Comparison of ENCODE assay signal across 8 mouse cellular contexts in genomic region chr7:48788348-48788747, GRCm38 (mm10). TPM values are rescaled to one million over a fixed set of nuclear protein-coding genes. Genes with fewer than 3 reads are reported as not detected.
A peak's percentile ranks its signal among the peaks of the same experiment; 100 is the strongest.
DNase-seq lines count a peak whose midpoint lies in the region; ATAC-seq lines count a peak whose summit lies in the region.

No protein-coding gene starts in this region.

- intact Hi-C loops in heart, postnatal 14 days (cut with DNase I) = no loop called here

- H3K4me1 ChIP-seq in lung, embryonic 15.5 days = peaks cover 15% of the 10 kb centered on the region

- H3K4me2 ChIP-seq in lung, embryonic 15.5 days = peak overlapping the region; percentile 71

- no peaks in the 10 kb centered on the region for H3K36me3 ChIP-seq in lung, embryonic 15.5 days

- no peak for DNase-seq in frontal cortex, postnatal 14 days (ENCODE audit: low spot score in 2 of 2)
- peak; percentile 33 for DNase-seq in MEL-GATA-1-ER (ENCODE audit: extremely low read depth, low read depth)
- peak; percentile 2 to 3 for DNase-seq in heart, postnatal 14 days
- DNase-seq in skeletal muscle tissue, adult 2 months (ENCODE audit: low read depth, low spot score) = peak; percentile 13
- DNase-seq in ovary, postnatal 14 days (ENCODE audit: low spot score) = no peak
- no peak for DNase-seq in right cerebral cortex, adult 2 months (ENCODE audit: low spot score in 2 of 2)

- WGBS in lung, embryonic 15.5 days = 57% methylated on average over 3 of the region's 3 CpGs

- 0 out of 2 replicates have a peak, but pooled peaks have one; percentile 2 for ATAC-seq in frontal cortex, adult (ENCODE audit: low TSS enrichment)
- peak; percentile 28; the same call in 1 of the 2 replicates for ATAC-seq in lung, embryonic 15.5 days (ENCODE audit: borderline replicate concordance, extremely low read depth, low FRiP score, low TSS enrichment)

- peak overlapping the region; percentile 93 for H3K4me3 ChIP-seq in lung, embryonic 15.5 days

- H3K9me3 ChIP-seq in lung, embryonic 15.5 days = no peaks in the 10 kb centered on the region

- H3K27me3 ChIP-seq in lung, embryonic 15.5 days = no peaks in the 10 kb centered on the region

- H3K27ac ChIP-seq in lung, embryonic 15.5 days = peak overlapping the region; percentile 27; the same call in 1 of the 2 replicates

- H3K9ac ChIP-seq in lung, embryonic 15.5 days = no peak overlapping the region

RNA-seq across cellular contexts. Expression of gene Zdhhc13, which starts 0.5 kb away (rescaled TPM):
- total RNA-seq in heart, postnatal 14 days (2021) = 10 to 100 TPM; 11.1 to 12.6 TPM
- 29.8 and 30.3 TPM in 2 replicates for polyA plus RNA-seq in lung, embryonic 15.5 days (2015; fragmentation: Nextera tagmentation; extraction: Ambion mirVana)

RNA-seq across cellular contexts. Expression of gene Csrp3, which starts 59.5 kb away (rescaled TPM):
- total RNA-seq in heart, postnatal 14 days (2021) = 1,000 to 10,000 TPM; 1,478 to 1,683 TPM
- polyA plus RNA-seq in lung, embryonic 15.5 days (2015; fragmentation: Nextera tagmentation; extraction: Ambion mirVana) = 53.5 and 83.7 TPM in 2 replicates

Comparison
In these comparisons a context has a peak if more than half of its experiments do, and no peak if none do; other contexts are left out.
1. DNase-seq: peak in MEL-GATA-1-ER (single experiment), heart, postnatal 14 days (2 of 2) and skeletal muscle tissue, adult 2 months (single experiment); none in frontal cortex, postnatal 14 days (0 of 2), ovary, postnatal 14 days (single experiment) and right cerebral cortex, adult 2 months (0 of 2).